30 mouse cellular contexts compared by ENCODE assay signal in genomic region chr19:56691103-56691502, GRCm38 (mm10). TPM values are rescaled to one million over a fixed set of nuclear protein-coding genes. Genes with fewer than 3 reads are reported as not detected.
"Had no signal": no experiment of that assay in that cellular context is flagged by ENCODE, and none has a peak within 500 bp of the region (broad histone marks: within the 10 kb centered on the region; RNA-seq: fewer than 3 reads in every experiment).

No protein-coding gene starts in this region.

- H3K27me3 ChIP-seq: embryonic facial prominence, embryonic 12.5 days; embryonic facial prominence, embryonic 13.5 days; embryonic facial prominence, embryonic 15.5 days; forebrain, embryonic 12.5 days; forebrain, embryonic 13.5 days; forebrain, embryonic 15.5 days had no signal

- H3K4me2 ChIP-seq: embryonic facial prominence, embryonic 12.5 days; embryonic facial prominence, embryonic 13.5 days; embryonic facial prominence, embryonic 15.5 days; forebrain, embryonic 12.5 days; forebrain, embryonic 13.5 days; forebrain, embryonic 15.5 days had no signal

- H3K4me3 ChIP-seq: embryonic facial prominence, embryonic 12.5 days; embryonic facial prominence, embryonic 13.5 days; embryonic facial prominence, embryonic 15.5 days; erythroblast, embryonic 14.5 days; forebrain, embryonic 10.5 days; forebrain, embryonic 12.5 days; forebrain, embryonic 13.5 days; forebrain, embryonic 15.5 days; gastrocnemius, adult 2 months; heart, adult 2 months; heart, embryonic 10.5 days had no signal

- H3K27ac ChIP-seq: embryonic facial prominence, embryonic 12.5 days; embryonic facial prominence, embryonic 13.5 days; embryonic facial prominence, embryonic 15.5 days; forebrain, embryonic 10.5 days; forebrain, embryonic 12.5 days; forebrain, embryonic 13.5 days; forebrain, embryonic 15.5 days; gastrocnemius, adult 2 months; heart, adult 2 months; heart, embryonic 10.5 days had no signal

- H3K4me1 ChIP-seq: embryonic facial prominence, embryonic 12.5 days; embryonic facial prominence, embryonic 15.5 days had no signal

- ATAC-seq: forebrain, embryonic 13.5 days; forebrain, embryonic 14.5 days; forebrain, embryonic 15.5 days; forebrain, embryonic 16.5 days; forebrain, postnatal 0 days had no signal

- DNase-seq: cerebellum, adult 9-10 months; cerebellum, adult 9-11 months; cerebellum, postnatal 10 days; cerebellum, postnatal 14 days; cerebellum, postnatal 25 days; cerebellum, postnatal 36 days; embryo, embryonic 11 days; forebrain, postnatal 0 days; gastrocnemius, adult 2 months; gastrocnemius, postnatal 10 days; gastrocnemius, postnatal 14 days; gastrocnemius, postnatal 25 days; gastrocnemius, postnatal 36 days; heart, adult 11 months; heart, adult 18-20 months; heart, adult 2 months had no signal

- H3K9me3 ChIP-seq: embryonic facial prominence, embryonic 12.5 days; embryonic facial prominence, embryonic 13.5 days; embryonic facial prominence, embryonic 15.5 days; forebrain, embryonic 10.5 days; forebrain, embryonic 12.5 days; forebrain, embryonic 13.5 days; forebrain, embryonic 15.5 days; heart, embryonic 10.5 days had no signal

- H3K36me3 ChIP-seq: embryonic facial prominence, embryonic 12.5 days; embryonic facial prominence, embryonic 13.5 days; embryonic facial prominence, embryonic 15.5 days; forebrain, embryonic 10.5 days; forebrain, embryonic 12.5 days; forebrain, embryonic 15.5 days; heart, embryonic 10.5 days had no signal

- H3K9ac ChIP-seq: embryonic facial prominence, embryonic 12.5 days; embryonic facial prominence, embryonic 13.5 days; embryonic facial prominence, embryonic 15.5 days; forebrain, embryonic 12.5 days; forebrain, embryonic 13.5 days; forebrain, embryonic 15.5 days; forebrain, postnatal 0 days had no signal

RNA-seq across cellular contexts. Expression of gene Adrb1, which starts 30.9 kb away (rescaled TPM):
- total RNA-seq: common myeloid progenitor, adult 5-6 weeks; gastrocnemius, adult 18-20 months; granulocyte monocyte progenitor cell, adult 5-6 weeks had no signal
